Mouse (Mus musculus) bone marrow macrophage, adult 2 months (primary cell): ENCODE measurements around the gene Slc29a1. TPM values are rescaled to one million over a fixed set of nuclear protein-coding genes. Genes with fewer than 3 reads are reported as not detected.

Experiments used
- H3K27ac ChIP-seq: 2 replicates; pipeline ENCODE4 v1.5.1; 2012; ENCODE audit warnings: low read depth, low read length; ENCODE audit not compliant: insufficient read depth
- H3K4me1 ChIP-seq: 2 replicates; pipeline ENCODE4 v1.6.1; 2012; ENCODE audit warnings: low read length; ENCODE audit not compliant: control insufficient read depth, insufficient read depth
- H3K4me3 ChIP-seq: 2 replicates; pipeline ENCODE4 v1.5.1; 2012; ENCODE audit warnings: mild to moderate bottlenecking, low read length, moderate library complexity; ENCODE audit not compliant: insufficient read depth
- CTCF ChIP-seq: IDR thresholded peaks from 2 replicates; pipeline ENCODE4 v1.5.1; 2012; ENCODE audit warnings: low read depth, mild to moderate bottlenecking, low read length, moderate library complexity
- POLR2A ChIP-seq: IDR thresholded peaks from 2 replicates; pipeline ENCODE4 v1.6.1; 2012; ENCODE audit warnings: mild to moderate bottlenecking, low read depth, low read length, borderline replicate concordance
- polyA plus RNA-seq: library from polyadenylated mRNA; stranded (reverse); fragments of >200 nt; gene quantifications from 2 replicates; pipeline ENCODE4 v1.2.4, GENCODE M21; 2012; ENCODE audit not compliant: missing spikeins, insufficient read depth, insufficient read length

The Slc29a1 gene
- polyA plus RNA-seq, 1 experiment = 93.9 TPM

- Histone ChIP-seq H3K4me3 (no peak overlapping the region), H3K4me1 (peaks cover 34% of the 10 kb centered on the region), H3K27ac (peak overlapping the region; percentile 69)
- TF ChIP-seq CTCF (no peak), POLR2A (no peak)
Measured at GRCm38 (mm10) chr17:45597787-45598186, 1.6 kb downstream of the Slc29a1 start.

DNA sequence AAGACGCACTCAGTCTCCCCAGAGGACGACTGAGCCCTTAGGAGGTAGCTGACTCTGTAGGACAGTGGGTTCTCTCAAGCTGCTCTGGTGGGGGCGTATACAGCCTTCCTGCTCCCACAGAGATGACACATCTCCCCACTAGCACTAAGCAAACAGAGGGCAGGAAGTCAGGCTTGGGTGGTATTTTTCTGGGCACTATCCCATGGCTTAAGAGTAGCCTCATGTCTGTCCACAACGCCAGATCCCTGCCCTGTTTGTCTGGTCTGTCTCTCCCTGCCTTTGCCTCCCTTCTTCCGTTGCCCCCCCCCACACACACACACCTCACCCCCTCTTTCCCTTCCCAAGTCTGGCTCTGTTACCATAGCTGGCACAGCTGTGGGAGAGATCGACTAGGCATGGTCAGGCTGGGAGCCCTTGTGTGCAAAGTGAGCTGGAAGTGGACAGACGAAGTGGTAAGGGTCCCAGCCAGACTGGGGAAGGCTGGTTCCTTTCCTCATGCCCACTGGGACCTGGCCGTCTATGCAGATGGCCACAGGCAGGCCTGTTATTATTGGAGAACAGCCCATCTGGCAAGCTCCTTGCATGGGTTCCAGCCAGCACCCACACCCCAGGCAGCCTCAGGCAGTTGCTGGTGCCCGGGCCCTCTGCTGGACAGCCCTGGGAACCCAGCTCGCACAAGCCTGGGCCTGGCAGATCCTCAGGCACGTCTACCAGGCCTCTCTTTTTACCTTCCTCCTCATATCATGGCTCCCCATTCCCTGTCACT lies 2.6 kb downstream of the Slc29a1 start:
- H3K27ac ChIP-seq = peak overlapping the region; percentile 77
- H3K4me3 ChIP-seq = no peak overlapping the region
- H3K4me1 ChIP-seq = peaks cover 42% of the 10 kb centered on the region
- TF ChIP-seq CTCF (peak; percentile 33; the same call in 1 of the 2 replicates), POLR2A (no peak)

- Histone ChIP-seq H3K4me1 (peaks cover 51% of the 10 kb centered on the region), H3K4me3 (peak overlapping the region; percentile 84), H3K27ac (no peak overlapping the region)
- TF ChIP-seq POLR2A (no peak), CTCF (no peak)
Measured at GRCm38 (mm10) chr17:45595736-45596390, 3.5 kb downstream of the Slc29a1 start.

- H3K27ac ChIP-seq = peak overlapping the region; percentile 48
Measured at GRCm38 (mm10) chr17:45594881-45595735, 4.3 kb downstream of the Slc29a1 start.

DNA sequence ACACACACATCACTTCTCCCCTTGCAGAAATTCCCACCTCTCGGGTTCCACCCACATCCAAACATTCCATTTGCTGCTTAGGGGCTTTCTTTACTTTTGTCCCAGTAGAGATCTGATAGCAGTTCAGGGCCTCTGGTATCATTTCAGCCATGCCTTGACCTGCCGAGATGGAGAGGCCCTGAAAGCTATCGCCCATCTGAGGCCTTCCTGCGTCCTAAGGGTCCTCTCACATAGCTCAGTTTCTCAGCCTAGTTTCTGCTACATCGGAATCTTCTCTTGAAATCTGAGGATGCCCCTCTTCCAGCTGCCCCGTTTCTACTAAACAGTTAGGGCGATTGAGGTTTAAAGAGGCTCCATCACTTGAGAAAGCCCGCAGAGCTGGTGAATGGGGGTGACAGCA lies 5.2 kb downstream of the Slc29a1 start:
- H3K27ac ChIP-seq = no peak overlapping the region
- H3K4me1 ChIP-seq = peaks cover 53% of the 10 kb centered on the region
- TF ChIP-seq POLR2A = no peak
- no peak for TF ChIP-seq CTCF
- H3K4me3 ChIP-seq = peak overlapping the region; percentile 84

More at GRCm38 (mm10) chr17:45594881-45595735, 4.3 kb downstream of the Slc29a1 start:
- Histone ChIP-seq H3K4me3 (peak overlapping the region; percentile 84), H3K4me1 (peaks cover 53% of the 10 kb centered on the region)
- no peak for TF ChIP-seq CTCF
- TF ChIP-seq POLR2A = peak; percentile 66; the same call in 1 of the 2 replicates

GRCm38 (mm10) chr17:45593479-45593878 lies 5.9 kb downstream of the Slc29a1 start:
- peak overlapping the region; percentile 84 for H3K4me3 ChIP-seq
- H3K27ac ChIP-seq = no peak overlapping the region
- TF ChIP-seq CTCF (no peak), POLR2A (no peak)
- H3K4me1 ChIP-seq = peaks cover 50% of the 10 kb centered on the region

- peak overlapping the region; percentile 6 for H3K4me3 ChIP-seq
- TF ChIP-seq POLR2A = no peak
- no peak for TF ChIP-seq CTCF
Measured at GRCm38 (mm10) chr17:45592606-45593431, 6.6 kb downstream of the Slc29a1 start.

DNA sequence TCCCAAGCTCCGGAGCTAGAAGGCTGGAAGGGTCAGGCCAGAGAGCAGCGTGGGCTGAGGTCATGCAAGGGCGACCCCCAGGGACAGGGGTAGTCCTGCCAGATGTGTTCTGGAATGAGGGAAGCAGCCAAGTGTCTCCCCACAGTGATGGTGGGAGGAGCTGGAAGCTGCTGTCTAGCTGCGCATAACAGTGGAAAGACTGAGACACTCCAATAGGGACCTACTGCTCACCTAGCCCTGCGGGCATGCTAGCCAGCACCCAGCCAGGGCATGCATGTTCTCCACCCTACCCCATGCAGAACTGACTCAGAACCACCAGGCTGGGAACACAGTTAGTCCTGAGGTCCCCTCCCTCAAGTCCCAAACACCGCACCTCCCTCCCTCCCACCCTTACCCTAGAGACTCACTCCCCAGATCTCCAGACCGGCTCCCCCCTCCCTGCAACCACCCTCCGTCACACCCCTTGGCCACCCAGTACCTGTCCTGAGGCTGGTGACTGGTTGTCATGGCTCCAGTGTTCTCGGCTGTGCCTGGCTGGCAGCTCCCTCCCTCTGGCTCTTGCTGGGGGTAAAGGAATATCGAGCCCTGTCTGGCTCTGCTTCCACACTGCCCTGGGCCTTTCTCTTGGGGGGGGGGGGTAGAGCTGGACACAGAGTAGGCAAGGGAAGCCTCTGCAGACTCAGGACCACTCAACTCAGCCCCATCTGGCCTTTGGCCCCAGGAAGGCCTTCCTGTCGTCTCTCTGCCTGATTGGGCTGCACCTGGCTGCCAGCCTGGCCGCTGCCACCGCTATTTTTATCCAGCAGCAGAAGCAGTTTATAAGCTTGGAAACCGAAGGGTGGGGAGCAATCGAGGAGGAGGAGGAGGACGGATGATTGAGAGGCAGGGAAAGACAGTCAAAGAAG lies 7.5 kb downstream of the Slc29a1 start:
- Histone ChIP-seq H3K27ac (no peak overlapping the region), H3K4me1 (peaks cover 42% of the 10 kb centered on the region), H3K4me3 (no peak overlapping the region)
- TF ChIP-seq CTCF = no peak
- no peak for TF ChIP-seq POLR2A

More at GRCm38 (mm10) chr17:45592606-45593431, 6.6 kb downstream of the Slc29a1 start:
- H3K4me1 ChIP-seq = peaks cover 45% of the 10 kb centered on the region
- no peak overlapping the region for H3K27ac ChIP-seq
